Mouse (Mus musculus) embryo, embryonic 10 days (tissue): ENCODE measurements around the gene Abhd14b.

Experiments
- DNase-seq: peaks from one replicate; pipeline ENCODE4 v3.0.0-alpha.2; 2015; ENCODE audit warnings: low spot score

Gene Abhd14b

DNA sequence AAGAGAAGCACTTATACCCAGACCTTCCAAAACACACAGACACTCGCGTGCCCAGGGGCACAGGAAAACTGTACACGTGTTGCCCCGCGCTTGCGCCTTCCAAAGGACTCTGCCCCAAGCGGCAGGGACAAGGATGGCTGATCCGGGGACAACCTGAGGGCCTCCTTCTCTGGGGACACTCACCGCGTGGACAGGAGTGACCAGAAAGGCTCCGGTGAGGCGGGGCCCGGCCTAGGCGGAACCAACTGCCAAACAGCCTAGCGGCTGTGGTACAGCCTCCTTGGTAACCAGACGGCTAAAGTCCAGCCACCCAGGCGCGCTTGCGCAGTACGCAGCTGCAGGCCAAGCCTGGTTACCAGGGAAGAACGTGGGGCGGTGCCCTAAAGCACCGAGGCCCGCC, at the start of gene Abhd14b, which contains the start of gene Abhd14a:
Abhd14b (plus strand) TSS at position 112 of the 400 bp plus-strand sequence.
Abhd14a (minus strand) TSS at position 331 of the 400 bp plus-strand sequence.
- peak; percentile 97 for DNase-seq

DNA sequence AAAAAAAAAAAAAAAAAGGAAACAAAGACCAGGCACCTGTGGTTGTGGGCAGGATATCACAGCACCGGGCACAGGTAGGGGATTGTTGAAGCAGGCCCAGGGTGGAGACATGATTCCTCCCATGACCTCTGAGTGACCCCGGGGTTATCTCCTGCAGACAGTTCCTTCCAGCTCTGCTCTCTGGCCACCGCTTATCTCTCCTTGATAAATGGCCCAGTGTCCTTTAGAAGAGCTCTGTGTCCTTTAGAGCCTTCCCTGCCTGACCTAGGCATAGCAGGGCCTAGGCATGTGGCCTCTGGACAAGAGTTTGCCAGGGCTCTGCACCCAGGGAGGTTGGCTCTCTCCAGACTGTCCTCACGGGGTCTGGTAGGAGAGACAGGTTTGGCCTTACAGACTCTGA, 49.5 kb upstream of the Abhd14b start:
- DNase-seq = no peak

DNA sequence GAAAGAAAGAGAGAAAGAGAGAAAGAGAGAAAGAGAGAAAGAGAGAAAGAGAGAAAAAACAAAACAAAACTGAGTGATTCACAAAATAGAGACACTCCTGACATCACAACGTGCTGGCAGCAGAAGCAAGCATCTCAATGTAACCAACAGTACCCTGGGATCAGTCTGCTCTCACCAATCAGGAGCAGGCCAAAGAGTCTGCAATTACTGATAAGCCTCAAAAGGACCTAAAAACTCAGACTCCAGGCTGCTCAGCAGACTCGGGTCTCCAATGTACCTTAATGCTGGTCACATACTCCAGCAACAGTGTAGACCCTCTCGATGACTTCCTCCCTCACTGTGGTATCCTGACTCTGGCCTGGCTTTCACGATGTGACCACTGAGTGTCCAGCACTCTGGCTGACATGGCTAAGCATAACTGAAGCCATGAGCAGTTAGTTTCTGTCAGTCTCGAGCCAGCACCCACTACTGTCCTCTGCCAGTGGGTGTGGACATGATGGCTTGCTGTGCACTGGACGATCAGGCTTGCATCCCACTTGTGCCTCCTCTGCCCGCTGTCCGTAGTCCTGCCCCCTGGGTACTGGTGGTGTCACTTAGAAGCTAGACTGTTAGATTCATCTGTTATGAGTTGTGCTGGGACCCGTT, 48.5 kb upstream of the Abhd14b start:
- no peak for DNase-seq

DNA sequence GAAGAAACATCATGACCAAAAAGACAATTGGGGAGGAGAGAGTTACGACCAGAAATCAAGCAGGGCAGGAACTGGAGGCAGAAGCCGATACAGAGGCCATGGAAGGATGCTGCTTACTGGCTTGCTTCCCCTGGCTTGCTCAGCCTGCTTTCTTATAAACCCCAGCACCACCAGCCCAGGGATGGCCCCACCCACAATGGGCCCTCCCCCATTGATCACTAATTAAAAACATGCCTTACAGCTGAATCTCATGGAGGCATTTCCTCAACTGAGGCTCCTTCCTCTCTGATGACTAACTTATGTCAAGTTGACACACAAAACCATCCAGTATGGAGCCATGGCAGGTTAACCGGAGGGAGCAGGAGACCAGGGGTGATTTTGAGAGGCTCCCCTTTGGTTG, 47.5 kb upstream of the Abhd14b start:
- DNase-seq = no peak

DNA sequence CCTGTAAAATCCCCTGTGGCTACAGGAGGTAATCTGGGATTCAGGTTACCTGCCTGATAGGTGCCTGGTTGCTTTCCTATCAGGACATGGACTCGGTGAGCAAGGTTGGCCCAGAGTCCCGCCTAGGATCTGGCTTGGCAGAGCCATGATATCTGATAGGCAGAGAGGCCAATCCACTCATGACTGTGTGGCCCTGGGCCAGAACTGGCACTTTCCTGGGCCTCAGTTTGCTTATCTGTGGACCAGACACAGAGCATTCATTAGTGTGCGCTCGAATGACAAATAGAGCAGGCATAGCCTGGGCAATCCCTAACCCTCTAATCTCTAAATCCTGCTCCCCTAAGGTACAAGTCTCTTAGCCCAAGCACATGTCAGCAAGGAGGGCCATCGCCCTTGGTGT, 45.1 kb upstream of the Abhd14b start:
- no peak for DNase-seq

DNA sequence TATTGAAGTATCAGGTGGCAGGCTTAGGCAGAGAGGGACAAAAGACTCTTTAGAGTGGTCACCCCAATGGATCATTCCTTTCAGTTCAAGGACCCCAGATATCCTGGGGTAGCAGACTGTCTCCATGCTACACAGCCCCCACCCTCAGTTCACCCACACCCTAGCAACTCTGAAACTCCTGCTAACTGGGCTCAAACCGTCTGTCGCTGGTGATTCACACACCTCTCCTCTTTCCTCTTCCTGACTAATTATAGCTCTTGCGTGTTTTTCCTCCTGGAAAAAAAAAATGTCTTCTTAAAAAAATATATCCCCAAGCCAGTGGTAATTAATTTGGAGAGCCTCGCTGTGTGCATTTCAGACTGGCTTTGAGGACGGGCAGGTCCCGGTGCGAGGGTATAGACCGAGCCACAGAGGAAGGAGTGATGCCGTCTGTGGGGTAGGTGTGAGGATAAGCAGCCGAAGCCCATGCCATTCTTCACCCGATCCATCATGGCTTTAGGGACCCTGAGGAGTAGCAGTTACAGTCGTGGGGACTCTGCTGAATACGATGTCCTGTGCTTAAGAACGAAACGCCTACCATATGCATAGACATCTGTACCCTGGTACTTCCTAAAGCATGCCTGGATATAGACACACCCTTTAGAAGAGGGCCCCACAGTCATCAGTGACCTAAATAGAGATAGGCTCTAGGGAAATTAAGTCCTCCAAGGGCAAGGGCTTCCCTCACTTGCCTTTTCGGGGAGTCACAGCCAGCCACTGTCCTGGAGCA, 44.5 kb upstream of the Abhd14b start:
- DNase-seq = no peak

DNA sequence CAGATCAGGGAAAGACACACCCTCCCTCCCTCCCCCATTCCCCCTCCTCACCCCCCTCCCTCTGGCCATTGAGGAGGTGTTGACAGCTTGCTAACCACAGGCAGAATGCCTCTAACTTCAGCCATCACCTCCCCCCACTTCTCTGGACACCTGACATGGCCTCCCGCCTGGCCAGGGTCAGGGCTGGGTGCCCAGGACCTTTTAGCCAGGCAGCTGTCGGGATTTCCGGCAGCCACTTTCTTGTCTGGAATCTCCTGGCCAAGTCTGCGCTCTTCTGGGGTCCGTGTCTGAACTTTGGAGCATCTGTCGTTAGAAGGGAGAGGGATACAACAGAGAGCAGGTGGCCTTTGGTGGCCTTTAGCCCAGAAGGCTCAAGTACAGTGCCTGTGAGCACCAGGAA, 42.0 kb upstream of the Abhd14b start:
- DNase-seq = peak; percentile 61

DNA sequence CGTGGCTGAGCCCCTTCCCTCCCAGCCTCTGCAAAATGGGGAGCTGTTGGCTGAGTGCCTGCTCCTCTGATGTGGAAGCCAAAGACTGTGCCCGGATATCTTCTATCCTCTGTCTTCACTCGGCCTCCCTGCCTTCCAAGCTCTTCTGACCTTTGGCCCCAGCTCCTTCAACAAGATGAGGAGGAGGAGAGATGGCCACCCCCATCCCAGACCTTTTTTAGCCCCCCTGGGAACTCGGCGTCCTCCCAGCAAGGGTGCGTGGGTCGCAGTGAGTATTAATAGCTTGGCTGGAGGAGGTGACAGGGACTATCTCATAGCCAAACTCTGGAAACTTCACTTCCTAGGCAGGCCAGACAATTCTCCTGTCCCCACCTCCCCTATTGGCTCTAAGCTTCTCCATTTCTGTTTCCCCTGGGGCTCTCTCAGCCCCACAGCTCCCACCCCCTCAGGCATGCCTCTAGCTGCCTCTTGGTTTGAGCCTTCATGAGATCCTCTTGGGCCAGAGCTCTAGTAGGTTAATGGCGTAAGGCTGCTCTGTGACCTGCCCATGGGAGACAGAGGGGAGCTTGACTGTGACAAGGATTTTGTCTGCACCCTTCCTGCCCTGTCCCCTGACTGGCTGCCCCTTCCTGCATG, 40.7 kb upstream of the Abhd14b start:
- DNase-seq = no peak

DNA sequence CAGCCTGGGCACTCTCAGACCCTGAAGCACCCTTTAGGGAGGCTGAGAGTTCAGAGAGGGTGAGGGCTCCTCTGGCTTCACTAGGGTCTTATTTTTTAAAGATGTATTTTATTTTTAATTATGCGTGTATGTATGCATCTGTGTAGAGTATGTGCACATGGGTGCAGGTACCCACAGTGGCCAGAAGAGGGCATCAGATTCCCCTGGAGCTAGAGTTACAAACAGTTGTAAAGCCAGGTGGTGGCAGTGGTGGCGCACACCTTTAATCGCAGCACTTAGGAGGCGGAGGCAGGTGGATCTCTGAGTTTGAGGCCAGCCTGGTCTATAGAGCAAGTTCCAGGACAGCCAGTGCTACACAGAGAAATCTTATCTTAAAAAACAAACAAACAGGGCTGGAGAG, 38.2 kb upstream of the Abhd14b start:
- DNase-seq = no peak

DNA sequence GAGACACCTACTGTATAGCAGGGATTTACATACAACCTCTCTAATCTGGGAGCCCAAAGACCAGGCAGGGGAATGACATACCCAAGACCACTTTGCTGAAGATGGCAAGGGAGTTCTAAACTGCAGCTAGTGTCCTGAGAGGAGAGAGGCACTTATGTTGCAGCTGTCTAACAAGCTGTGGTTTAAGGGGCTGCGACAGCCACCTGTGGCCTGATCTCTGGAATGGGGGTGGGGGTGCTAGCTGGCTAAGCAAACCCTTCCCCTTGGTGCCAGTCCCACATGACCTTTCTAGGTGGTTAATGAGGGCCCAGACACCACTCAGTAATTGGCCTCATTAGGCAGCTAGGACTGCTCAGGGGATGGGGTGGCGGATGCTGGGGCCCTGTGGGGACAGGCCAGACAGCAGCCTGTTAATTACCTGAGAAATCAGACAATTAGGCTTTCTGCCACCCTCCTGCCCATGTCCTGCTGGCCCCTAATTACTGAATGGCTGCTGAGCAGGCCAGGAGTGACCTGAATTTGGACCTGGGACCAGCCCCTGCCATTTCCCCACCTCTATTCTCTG, 37.1 kb upstream of the Abhd14b start:
- no peak for DNase-seq

DNA sequence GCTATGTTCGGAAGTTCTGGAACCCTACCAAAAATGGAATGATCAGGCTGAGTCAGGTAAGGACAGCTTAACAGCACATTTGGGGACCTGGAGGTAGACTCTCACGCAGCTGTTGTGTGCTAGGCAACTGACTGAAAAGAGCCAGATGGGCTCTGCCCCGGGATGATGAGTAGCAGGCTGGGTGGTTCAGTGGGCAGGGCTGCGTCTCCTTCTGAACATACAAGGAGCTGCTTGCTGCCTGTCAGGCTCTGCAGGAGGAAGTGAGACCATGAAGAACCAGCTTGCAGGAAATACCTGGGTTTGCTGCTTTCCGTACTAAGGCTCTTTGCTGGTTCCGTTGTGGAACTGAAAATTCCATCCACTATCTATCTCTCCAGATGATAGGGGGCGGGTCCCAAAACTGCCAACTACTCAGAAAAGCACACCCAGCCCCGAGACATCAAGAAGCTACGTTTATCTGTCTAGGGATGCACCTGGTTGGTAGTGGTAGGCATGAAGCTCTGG, 36.1 kb upstream of the Abhd14b start:
- DNase-seq = no peak

DNA sequence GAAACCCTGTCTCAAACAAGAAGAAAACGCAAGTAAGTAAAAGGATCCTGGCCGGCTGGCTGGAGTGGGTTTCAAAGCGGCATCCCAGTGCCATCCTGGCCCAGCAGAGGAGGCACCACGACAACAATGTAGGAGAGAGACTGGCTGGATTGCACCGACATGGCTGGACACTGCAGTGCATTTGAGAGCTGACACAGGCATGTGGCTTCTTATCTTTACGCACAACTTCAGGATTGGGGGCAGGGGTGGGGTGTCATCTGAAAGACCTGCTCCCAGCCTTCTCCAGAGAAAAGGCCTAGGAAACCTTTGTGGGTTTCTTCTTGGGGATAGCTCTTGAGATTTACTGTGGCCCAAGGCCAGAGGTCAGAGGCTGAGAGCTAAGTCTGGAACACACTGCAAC, 35.5 kb upstream of the Abhd14b start:
- DNase-seq = no peak

DNA sequence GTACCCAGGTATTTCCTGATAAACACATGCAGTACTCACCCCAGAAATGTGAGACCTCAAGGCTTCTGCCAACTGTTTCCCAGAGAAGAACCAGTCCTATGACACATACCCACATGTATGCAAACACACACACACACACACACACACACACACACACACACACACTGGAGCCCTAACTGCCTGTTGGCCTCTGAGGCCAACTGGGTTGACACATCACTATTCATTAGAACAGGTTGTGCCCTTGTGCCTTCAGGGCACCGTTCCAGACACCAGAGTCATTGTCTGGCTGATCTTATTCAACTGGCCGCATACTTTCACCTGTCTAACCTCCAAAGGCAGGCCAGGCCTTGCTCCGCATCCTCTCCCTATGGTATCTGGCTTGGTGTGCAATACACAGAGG, 35.0 kb upstream of the Abhd14b start:
- no peak for DNase-seq

DNA sequence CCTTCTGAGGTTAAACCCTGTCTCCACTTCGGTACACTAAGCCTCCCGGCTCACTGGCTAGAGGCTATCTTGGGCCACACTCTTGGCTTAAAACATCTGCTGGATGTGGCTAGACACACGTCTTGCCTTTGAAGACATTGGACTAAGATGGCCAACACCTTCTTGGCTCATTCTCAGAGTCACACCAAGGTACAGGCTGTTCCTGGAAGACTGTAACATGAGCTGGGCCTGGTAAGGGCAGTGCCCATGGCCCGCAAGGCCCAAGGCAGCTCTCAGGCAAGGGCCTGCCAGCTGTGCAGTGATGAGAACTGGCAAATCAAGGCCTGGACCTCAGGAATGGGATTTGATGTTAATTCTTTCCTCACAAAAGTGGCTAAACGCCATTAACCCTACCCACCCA, 33.7 kb upstream of the Abhd14b start:
- DNase-seq = no peak

DNA sequence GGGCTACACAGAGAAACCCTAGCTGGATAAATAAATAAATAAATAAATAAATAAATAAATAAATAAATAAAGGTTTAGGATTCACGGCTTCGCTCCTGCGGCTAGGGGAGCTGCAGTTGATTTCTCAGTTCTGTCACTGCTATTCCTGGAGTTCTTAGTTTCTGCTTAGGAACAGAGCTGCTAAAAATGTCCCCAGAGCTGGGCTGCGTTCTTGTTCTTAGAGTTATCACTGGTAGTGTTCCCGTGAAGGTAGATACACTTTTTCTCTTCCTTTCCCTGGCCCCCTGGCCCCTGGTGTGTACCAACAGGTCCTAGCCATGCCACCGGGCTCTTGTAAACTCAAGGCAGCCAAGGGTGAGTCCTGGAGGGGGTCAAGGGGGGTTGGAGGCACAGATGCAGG, 30.4 kb upstream of the Abhd14b start:
- no peak for DNase-seq

DNA sequence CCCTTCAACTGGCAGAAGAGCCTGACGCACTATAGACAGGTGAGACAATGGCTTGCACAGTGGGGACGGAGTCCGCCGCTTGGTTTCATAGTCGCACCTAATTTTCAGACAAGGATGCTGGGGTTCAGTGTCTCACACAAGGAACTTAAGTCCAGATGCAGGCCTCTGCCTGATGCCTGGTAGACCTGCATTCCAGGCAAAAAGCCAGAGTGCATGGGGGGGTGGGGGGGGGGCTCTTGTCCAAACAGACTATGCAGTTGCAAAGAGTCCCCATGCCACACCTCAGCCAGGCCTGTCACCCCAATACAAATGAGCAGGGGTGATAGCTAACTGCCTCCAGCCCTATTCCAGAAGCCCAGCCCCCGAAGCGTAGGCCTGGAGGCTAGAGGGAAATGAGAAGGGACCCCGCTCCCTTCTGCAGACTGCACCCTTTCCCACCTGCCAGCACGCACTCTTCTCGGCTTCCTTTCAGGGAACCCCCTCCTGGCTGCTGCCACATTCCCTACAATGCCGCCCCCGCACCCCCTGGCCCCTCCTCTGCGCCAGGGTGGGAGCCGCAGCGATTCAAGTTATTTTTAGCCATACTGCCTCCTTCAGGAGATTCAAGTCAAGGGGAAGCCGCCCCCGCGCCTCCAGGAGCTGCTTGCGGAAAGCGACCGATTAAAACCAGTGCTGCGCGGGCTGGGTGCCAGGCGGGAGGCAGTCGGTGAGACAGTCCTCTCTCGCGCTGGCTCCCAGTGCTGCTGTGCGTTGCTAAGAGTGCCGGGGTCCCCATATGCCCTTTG, 29.2 kb upstream of the Abhd14b start:
- peak; percentile 75 for DNase-seq

DNA sequence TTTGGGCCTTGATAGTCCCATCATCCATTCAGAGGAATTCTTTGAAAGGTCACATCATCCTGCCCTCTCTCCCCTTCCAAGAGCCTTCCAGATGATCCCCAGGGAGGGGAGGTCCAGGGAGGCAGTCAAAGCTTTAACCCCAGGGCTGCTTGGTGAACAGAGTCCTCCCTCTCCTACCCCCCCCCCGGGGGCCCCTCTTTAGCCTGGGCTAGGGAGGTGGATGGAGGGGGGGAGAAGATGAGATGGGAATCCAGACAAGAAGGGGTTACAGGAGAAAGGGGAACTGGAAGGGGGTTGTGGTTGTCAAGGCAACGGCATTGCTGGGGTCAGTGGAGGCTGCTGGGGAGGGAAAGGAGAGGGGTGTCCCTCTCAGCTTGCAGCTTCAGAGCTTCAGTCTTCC, 26.7 kb upstream of the Abhd14b start:
- DNase-seq = peak; percentile 80

DNA sequence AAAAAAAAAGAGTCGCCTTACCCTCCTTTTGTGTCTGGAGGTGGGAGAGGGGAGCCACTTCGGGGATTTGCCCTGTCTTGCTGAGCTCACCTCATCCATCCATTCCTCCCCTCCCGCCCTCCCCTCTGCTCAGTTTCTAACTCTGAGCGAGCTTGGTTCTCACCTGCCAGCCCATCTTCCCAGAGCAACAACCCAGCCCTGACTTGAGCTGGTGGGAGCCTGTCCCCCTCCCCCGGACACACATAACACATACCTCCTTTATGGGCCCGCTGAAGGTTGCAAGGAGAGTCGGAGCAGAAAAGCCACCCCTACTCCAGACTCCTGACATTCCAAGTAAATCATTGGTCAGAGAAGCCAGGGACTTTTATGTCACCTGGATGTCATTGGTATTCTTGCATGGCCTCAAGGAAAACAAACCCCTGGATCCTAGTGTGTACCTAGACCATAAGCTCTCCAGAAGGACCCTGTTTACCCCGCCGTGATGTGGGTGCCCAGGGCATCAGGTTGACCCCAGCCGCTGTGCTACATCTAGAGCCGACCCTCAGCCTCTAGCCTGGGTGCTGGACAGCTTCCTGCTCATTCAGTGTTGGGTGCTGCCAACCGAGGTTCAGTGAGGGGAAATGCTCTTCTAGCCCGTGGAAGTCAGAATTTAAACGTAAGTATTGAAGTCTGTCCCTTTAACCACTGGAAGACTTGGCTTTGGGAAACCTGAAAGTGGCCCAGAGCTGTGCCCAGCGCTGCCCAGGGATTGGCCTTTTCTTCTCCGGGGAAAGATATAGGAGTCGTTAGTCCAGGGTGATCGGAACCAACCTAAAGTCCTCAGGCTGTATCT, 26.0 kb upstream of the Abhd14b start:
- no peak for DNase-seq

DNA sequence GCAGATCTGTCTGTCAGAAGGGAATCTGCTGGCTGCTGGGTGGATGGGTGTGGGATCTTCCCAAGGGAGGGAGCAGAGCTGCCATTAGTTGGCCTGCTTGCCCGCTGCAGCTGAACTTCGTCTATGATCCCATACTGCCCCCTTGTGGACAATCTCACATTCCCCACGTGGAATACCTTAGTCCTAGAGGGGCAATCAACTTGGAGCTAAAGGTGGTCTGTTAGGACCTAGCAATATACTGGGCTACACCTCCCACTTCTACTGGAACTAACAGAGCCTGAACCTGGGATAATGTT, 25.4 kb upstream of the Abhd14b start:
- DNase-seq = peak; percentile 96

DNA sequence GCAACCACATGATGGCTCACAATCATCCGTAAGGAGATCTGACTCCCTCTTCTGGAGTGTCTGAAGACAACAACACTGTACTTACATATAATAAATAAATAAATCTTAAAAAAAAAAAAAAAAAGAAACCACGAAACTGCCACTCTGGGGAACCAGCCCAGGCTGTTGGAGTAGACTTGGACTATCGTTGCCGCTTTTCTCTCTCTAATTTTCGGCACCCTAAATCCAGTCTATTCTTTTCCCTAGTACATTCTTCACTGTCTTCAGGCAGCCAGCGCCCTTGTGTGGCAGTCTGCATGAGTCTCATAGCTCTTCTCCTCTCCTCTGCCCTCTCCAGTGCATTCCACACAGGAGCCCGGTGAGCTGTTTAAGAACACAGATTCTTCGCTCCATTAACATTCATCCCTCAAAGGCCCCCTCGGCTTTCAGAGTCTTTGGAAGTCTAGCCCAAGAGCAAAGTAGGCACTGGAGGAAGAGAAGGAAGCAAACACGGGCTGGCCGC, 18.5 kb upstream of the Abhd14b start:
- DNase-seq = no peak
